Mouse (Mus musculus) bone marrow macrophage, adult 2 months (primary cell): ENCODE results near the gene Dusp21. TPM values are rescaled to one million over a fixed set of nuclear protein-coding genes. Genes with fewer than 3 reads are reported as not detected.

ENCODE experiments used
- H3K27ac ChIP-seq: 2 replicates; pipeline ENCODE4 v1.5.1; 2012; ENCODE audit warnings: low read depth, low read length; ENCODE audit not compliant: insufficient read depth
- H3K4me1 ChIP-seq: 2 replicates; pipeline ENCODE4 v1.6.1; 2012; ENCODE audit warnings: low read length; ENCODE audit not compliant: control insufficient read depth, insufficient read depth
- H3K4me3 ChIP-seq: 2 replicates; pipeline ENCODE4 v1.5.1; 2012; ENCODE audit warnings: mild to moderate bottlenecking, low read length, moderate library complexity; ENCODE audit not compliant: insufficient read depth
- CTCF ChIP-seq: IDR thresholded peaks from 2 replicates; pipeline ENCODE4 v1.5.1; 2012; ENCODE audit warnings: low read depth, mild to moderate bottlenecking, low read length, moderate library complexity
- POLR2A ChIP-seq: IDR thresholded peaks from 2 replicates; pipeline ENCODE4 v1.6.1; 2012; ENCODE audit warnings: mild to moderate bottlenecking, low read depth, low read length, borderline replicate concordance
- polyA plus RNA-seq: library from polyadenylated mRNA; stranded (reverse); fragments of >200 nt; gene quantifications from 2 replicates; pipeline ENCODE4 v1.2.4, GENCODE M21; 2012; ENCODE audit not compliant: missing spikeins, insufficient read depth, insufficient read length

Dusp21 gene
- not detected in 2 replicates for polyA plus RNA-seq

- H3K4me1 ChIP-seq, result no peaks in the 10 kb centered on the region
- no peak within 1 kb of the TSS for H3K4me3 ChIP-seq
- TF ChIP-seq CTCF (no peak), POLR2A (no peak)
- no peak within 1 kb of the TSS for H3K27ac ChIP-seq
Observed at GRCm38 (mm10) chrX:18145557-18145956, at the start of gene Dusp21. TSS of gene Dusp21 (plus strand) at chrX:18145857.

DNA sequence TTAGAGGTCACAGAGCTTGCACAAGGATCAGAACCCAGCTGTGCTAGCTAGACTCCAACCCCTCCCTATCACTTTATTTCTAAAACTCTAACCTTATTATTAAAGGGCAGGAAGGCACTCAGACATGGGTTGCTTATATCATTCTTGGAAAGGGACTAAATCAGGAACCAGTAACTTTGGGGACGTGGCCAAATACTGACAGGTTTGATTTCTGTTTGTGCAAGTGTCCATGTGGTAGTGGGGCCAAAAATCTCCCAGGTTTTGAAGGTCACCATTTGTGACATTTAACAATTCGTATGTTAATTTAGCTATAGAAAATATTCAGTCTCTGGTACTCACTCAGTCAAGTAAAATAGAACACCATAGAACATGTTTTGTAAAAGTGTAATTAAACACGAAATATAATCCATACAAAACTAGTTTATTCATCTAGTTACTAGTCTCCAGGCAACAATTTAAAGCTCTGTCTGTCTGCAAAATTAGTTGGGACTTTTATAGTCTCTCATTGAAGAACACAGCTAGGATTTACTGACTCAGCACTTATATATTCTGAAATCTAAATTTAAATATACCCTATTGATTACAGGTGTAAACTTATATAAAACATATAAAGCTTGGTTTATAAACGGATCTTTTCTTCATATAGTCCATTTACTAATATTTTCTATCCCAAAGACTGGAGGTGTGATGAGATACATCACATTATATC, 15.2 kb downstream of the Dusp21 start:
- no peaks in the 10 kb centered on the region for H3K4me1 ChIP-seq
- TF ChIP-seq CTCF, result no peak
- no peak overlapping the region for H3K4me3 ChIP-seq

DNA sequence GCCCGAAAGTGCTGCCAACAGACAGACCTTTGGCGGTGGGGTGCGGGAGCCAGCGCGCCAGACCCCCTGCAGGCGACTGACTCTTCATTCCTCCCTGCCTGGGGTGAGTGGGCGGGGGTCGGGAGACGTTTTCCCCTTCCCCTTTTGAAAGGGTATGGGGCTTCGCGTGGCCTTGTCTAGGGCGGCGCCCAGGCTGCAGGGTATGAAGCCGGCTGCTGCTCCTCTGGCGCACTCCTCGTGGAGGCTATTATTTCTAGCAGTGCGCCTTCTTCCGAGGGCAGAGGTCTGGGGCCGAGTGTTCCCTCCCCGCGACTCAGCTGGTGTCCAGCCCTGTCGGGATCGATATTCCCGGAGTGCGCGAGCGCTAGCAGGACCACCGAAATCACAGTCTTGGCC, 16.1 kb downstream of the Dusp21 start:
- TF ChIP-seq CTCF, result no peak
- TF ChIP-seq POLR2A, result no peak
- Histone ChIP-seq H3K27ac (peak overlapping the region; percentile 69), H3K4me1 (no peaks in the 10 kb centered on the region), H3K4me3 (peak overlapping the region; percentile 68)

More for the DNA sequence above, 15.2 kb downstream of the Dusp21 start:
- H3K27ac ChIP-seq, result no peak overlapping the region

DNA sequence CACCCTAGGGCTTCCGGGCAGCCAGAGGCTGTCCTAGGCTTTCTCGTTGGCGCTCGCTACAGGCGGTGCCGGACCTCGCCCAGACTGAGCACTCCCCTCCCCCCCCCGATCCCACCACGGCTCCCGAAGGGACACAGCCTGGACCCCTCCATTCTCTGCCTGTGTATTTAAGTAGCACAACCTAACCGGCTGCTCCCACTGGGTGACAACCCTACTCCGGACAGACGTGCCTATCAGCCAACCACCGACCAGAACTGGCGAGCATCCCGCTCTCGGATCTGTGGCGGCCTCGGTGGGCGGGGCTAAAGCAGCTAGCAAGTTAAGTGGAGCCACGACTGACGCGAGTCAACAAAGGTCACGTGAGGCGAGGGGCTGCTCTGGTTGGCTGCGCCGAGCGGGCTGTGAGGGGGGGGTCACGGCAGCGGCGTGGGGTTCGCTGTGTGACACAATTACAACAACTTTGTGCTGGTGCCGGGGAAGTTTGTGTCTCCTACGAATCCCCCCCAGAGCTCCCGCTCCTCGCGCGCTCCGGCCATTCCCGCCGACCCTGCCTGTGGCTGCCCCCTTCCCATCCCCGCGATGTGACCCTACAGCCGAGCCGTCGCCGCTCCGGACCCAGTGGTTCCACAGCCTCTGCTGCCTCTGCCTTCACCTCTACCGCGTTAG, 16.7 kb downstream of the Dusp21 start, which contains the start of gene Kdm6a:
TSS of gene Kdm6a (plus strand) at position 384 of the 666 bp plus-strand sequence.
- Histone ChIP-seq H3K27ac (peak within 1 kb of the TSS; percentile 86), H3K4me3 (peak within 1 kb of the TSS; percentile 93), H3K4me1 (no peaks in the 10 kb centered on the region)
- no peak for TF ChIP-seq POLR2A
- no peak for TF ChIP-seq CTCF

- Histone ChIP-seq H3K4me1 (no peaks in the 10 kb centered on the region), H3K27ac (peak overlapping the region; percentile 86), H3K4me3 (peak overlapping the region; percentile 93)
- TF ChIP-seq POLR2A (no peak), CTCF (no peak)
Observed at GRCm38 (mm10) chrX:18162861-18163731, 17.4 kb downstream of the Dusp21 start.

DNA sequence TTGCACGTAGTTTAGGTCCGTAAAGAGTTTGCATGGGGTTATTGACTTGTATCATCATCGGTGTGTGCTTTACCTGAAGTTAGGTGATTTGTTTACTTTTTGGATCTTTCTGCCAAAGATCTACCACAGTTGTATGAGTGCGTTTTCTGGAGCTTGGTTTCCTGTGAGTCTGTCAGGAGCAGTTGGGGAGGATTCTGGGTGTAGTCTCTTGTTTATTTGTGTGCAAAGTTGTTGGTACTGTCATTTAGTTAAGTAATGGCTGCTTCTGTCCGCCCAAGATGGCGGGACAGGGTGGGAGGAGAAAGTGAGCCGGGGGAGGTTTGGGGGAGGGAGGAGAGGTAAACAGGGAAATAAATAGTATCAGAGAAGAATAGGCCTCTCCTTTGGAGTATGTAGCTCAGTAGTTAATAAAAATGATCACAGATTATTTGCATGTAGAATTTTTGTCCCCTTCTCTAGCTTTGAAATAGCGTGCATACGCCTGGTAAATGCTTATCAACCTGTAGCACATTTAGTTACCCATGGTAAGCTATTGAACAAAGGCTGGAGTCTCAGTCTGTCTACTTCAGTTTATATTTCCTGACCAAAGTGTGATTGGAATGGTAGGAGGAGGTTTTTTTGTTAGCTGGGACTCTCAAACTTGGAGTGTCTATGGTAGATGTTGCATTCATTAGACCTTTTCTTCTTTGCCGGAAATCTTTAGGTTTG, 18.4 kb downstream of the Dusp21 start:
- Histone ChIP-seq H3K4me3 (peak overlapping the region; percentile 93), H3K27ac (peak overlapping the region; percentile 86), H3K4me1 (no peaks in the 10 kb centered on the region)
- TF ChIP-seq POLR2A, result no peak
- TF ChIP-seq CTCF, result no peak

- no peak overlapping the region for H3K4me3 ChIP-seq
Observed at GRCm38 (mm10) chrX:18165121-18165520, 19.5 kb downstream of the Dusp21 start.

DNA sequence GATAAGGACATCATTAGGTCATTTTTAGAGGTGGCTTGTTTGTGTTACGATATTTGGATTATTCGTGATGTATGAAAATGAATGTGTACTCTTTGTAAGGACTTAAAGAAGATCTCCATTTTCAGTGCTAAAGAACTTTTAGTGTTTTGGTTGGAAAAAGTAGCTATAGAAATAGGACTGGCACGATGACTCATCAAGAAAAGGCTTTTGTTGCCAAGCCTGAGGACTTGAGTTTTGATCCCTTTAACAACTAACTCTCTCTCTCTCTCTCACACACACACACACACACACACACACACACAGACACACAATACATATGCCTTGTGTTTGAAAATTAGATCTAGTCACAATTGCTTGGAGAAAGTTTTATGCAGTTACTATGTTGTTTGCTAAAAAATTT, 21.3 kb downstream of the Dusp21 start:
- no peak overlapping the region for H3K27ac ChIP-seq
- TF ChIP-seq CTCF (no peak), POLR2A (no peak)
- no peak overlapping the region for H3K4me3 ChIP-seq
- H3K4me1 ChIP-seq, result no peaks in the 10 kb centered on the region

More at GRCm38 (mm10) chrX:18165121-18165520, 19.5 kb downstream of the Dusp21 start:
- no peak for TF ChIP-seq POLR2A
- TF ChIP-seq CTCF, result no peak
- Histone ChIP-seq H3K27ac (no peak overlapping the region), H3K4me1 (no peaks in the 10 kb centered on the region)

DNA sequence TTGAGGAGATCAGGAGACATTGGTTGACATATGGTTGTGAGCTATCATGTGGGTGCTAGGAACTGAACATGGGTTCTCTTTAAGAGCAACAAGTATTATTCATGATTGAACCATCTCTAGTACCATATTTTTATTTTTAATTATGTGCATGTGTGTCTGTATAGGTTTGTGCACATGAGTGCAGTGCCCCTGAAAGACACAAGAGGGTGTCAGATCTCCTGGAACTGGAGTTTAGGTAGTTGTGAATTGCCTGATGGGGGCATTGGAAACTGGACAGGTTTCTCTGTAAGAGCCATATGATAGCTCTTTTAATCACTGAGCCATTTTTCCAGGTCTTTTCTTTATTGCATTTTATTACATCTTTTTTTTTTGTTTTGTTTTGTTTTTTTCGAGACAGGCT, 23.3 kb downstream of the Dusp21 start:
- 0 out of 2 replicates have a peak, but pooled peaks cover 2% of the 10 kb centered on the region for H3K4me1 ChIP-seq
- no peak overlapping the region for H3K27ac ChIP-seq
- TF ChIP-seq POLR2A, result no peak
- TF ChIP-seq CTCF, result no peak
- H3K4me3 ChIP-seq, result no peak overlapping the region
